Mouse (Mus musculus): ENCODE data around the gene Iffo1. TPM values are rescaled to one million over a fixed set of nuclear protein-coding genes. Genes with fewer than 3 reads are reported as not detected.

The Iffo1 gene
- total RNA-seq, 2 experiments from 2014 or later: 6.6 to 9.4 TPM

- intact Hi-C loops (cut with DNase I): no loop called here
- no peak for DNase-seq
These were observed 34.6 kb downstream of the Iffo1 start for GRCm38 (mm10) chr6:125179601-125180000.

- intact Hi-C loops (cut with DNase I): no loop called here
- DNase-seq: peak in 1 of 2 experiments; percentile 38
These were observed 37.1 kb downstream of the Iffo1 start for GRCm38 (mm10) chr6:125182133-125182532.

GRCm38 (mm10) chr6:125186203-125186602 lies 41.2 kb downstream of the Iffo1 start:
- no peak for DNase-seq
- intact Hi-C loops (cut with DNase I): no loop called here

GRCm38 (mm10) chr6:125190816-125191215 lies 45.8 kb downstream of the Iffo1 start:
- DNase-seq: no peak
- intact Hi-C loops (cut with DNase I): loop anchor here (2.0 kb wide), 1 partner anchor 22 kb away; no protein-coding TSS in a partner anchor

- intact Hi-C loops (cut with DNase I): loop anchor here (2.0 kb wide), 2 partner anchors 23 to 27 kb away; no protein-coding TSS in a partner anchor
- peak; percentile 95 to 97 for DNase-seq
These were observed 46.4 kb downstream of the Iffo1 start, which contains the start of the genes Ncapd2 and Mrpl51 for GRCm38 (mm10) chr6:125191332-125192015. Ncapd2 (minus strand) TSS chr6:125191701. Mrpl51 (plus strand) TSS chr6:125191801.

GRCm38 (mm10) chr6:125192016-125192714 lies 47.1 kb downstream of the Iffo1 start:
- intact Hi-C loops (cut with DNase I): loop anchor here (2.0 kb wide), 1 partner anchor 27 kb away; no protein-coding TSS in a partner anchor

GRCm38 (mm10) chr6:125192841-125193240 lies 47.8 kb downstream of the Iffo1 start:
- intact Hi-C loops (cut with DNase I): loop anchor here (2.0 kb wide), 1 partner anchor 26 kb away; no protein-coding TSS in a partner anchor
- DNase-seq: no peak

More at GRCm38 (mm10) chr6:125192016-125192714, 47.1 kb downstream of the Iffo1 start:
- peak; percentile 88 to 90 for DNase-seq

GRCm38 (mm10) chr6:125193390-125193789 lies 48.3 kb downstream of the Iffo1 start:
- intact Hi-C loops (cut with DNase I): loop anchor here (2.0 kb wide), 1 partner anchor 25 kb away; no protein-coding TSS in a partner anchor
- DNase-seq: no peak

- intact Hi-C loops (cut with DNase I): no loop called here
These were observed 50.6 kb downstream of the Iffo1 start for GRCm38 (mm10) chr6:125195541-125196075.

GRCm38 (mm10) chr6:125196301-125196700 lies 51.3 kb downstream of the Iffo1 start:
- intact Hi-C loops (cut with DNase I): no loop called here
- no peak for DNase-seq

More at GRCm38 (mm10) chr6:125195541-125196075, 50.6 kb downstream of the Iffo1 start:
- DNase-seq: no peak

GRCm38 (mm10) chr6:125197166-125197565 lies 52.1 kb downstream of the Iffo1 start:
- intact Hi-C loops (cut with DNase I): no loop called here
- no peak for DNase-seq

GRCm38 (mm10) chr6:125210436-125210835 lies 65.4 kb downstream of the Iffo1 start:
- DNase-seq: no peak
- intact Hi-C loops (cut with DNase I): no loop called here

Small RNA genes within 50 kb of the gene (microRNA-seq; reads per million reads assigned to microRNA genes)
- 0.72 to 2.7 reads per million in 2 experiments for gene Mir3098 (ENCODE audit: borderline number of aligned reads in 2 of 2)
- 0 to 0.67 reads per million in 2 experiments for gene Mir7045 (ENCODE audit: borderline number of aligned reads in 2 of 2)

Other genes with a start within 250 kb of the Iffo1 start
- gene Lag3, start 233.5 kb upstream of the Iffo1 start, total RNA-seq (2021): under 1 TPM; 0.19 to 0.43 TPM
- gene Ptms, start 225.1 kb upstream of the Iffo1 start, total RNA-seq (2021): 100 to 1,000 TPM; 192 to 194 TPM
- gene Mlf2, start 213.9 kb upstream of the Iffo1 start, total RNA-seq (2021): 100 to 1,000 TPM; 195 to 197 TPM
- gene Cops7a, start 179.7 kb upstream of the Iffo1 start, total RNA-seq (2021): 10 to 100 TPM; 93.6 to 98.8 TPM
- gene Pianp, start 148.5 kb upstream of the Iffo1 start, total RNA-seq (2021): 1 to 10 TPM in 1 of 2 experiments, under 1 TPM in 1; 0.81 to 1.0 TPM
- 10 to 100 TPM; 19.6 to 21.6 TPM for gene Zfp384, start 136.1 kb upstream of the Iffo1 start, total RNA-seq (2021)
- gene Ing4, start 105.5 kb upstream of the Iffo1 start, total RNA-seq (2021): 10 to 100 TPM; 30.5 to 34.4 TPM
- 1 to 10 TPM; 1.7 to 2.1 TPM for gene Acrbp, start 95.6 kb upstream of the Iffo1 start, total RNA-seq (2021)
- gene Lpar5, start 77.3 kb upstream of the Iffo1 start, total RNA-seq (2021): under 1 TPM in 1 of 2 experiments, not detected in 1; 0.24 TPM
- gene Chd4, start 49.3 kb upstream of the Iffo1 start, total RNA-seq (2021): 100 to 1,000 TPM; 118 to 127 TPM
- gene Nop2, start 13.3 kb upstream of the Iffo1 start, total RNA-seq (2021): 10 to 100 TPM; 20.3 to 21.0 TPM
- gene Gapdh, start 21.2 kb downstream of the Iffo1 start, total RNA-seq (2021): 1,000 to 10,000 TPM; 4,473 to 4,723 TPM
- 10 to 100 TPM; 20.8 to 25.3 TPM for gene Ncapd2, start 46.5 kb downstream of the Iffo1 start, total RNA-seq (2021)
- 100 to 1,000 TPM; 308 to 334 TPM for gene Mrpl51, start 46.6 kb downstream of the Iffo1 start, total RNA-seq (2021)
- gene Vamp1, start 70.3 kb downstream of the Iffo1 start, total RNA-seq (2021): 1 to 10 TPM; 5.0 to 6.5 TPM
- gene Tapbpl, start 86.6 kb downstream of the Iffo1 start, total RNA-seq (2021): 1 to 10 TPM; 4.4 to 5.1 TPM
- gene Cd27, start 91.8 kb downstream of the Iffo1 start, total RNA-seq (2021): under 1 TPM in 1 of 2 experiments, not detected in 1; 0.49 TPM
- gene Tuba3a, start 140.8 kb downstream of the Iffo1 start, total RNA-seq (2021): not detected
- gene Ltbr, start 168.6 kb downstream of the Iffo1 start, total RNA-seq (2021): 10 to 100 TPM; 28.8 to 31.3 TPM
- 1 to 10 TPM in 1 of 2 experiments, under 1 TPM in 1; 0.46 to 1.1 TPM for gene Scnn1a, start 175.4 kb downstream of the Iffo1 start, total RNA-seq (2021)
- gene Tnfrsf1a, start 204.1 kb downstream of the Iffo1 start, total RNA-seq (2021): 10 to 100 TPM; 59.6 to 63.7 TPM
- not detected for gene Plekhg6, start 235.6 kb downstream of the Iffo1 start, total RNA-seq (2021)